Mouse (Mus musculus): ENCODE measurements at regions not wholly inside any gene's neighbourhood (a gene's known extent, or its start where the extent isn't known, plus 50 kb on each side); places are given as distances from the start of the nearest gene placed in this dataset.

DNA sequence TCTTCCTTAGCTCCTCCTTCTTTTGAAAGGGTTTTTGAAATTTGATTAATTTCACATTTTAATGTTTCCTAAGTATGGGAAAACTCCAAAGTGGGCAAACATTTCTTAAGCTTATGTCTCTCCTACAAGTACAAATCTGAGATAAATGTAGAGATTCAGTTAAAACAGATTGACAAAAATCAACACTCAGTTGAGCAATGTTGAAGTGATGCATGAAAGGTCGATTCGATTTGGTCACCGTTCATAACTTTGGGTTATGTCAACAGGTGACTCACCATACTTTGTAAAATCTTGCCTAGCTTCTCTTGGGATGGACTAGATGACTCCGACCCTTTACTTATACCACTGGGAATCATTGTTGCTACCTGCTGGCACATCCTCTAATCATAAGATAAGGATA lies 157.7 kb upstream of the Nr2f2 start:
- TF ChIP-seq CTCF (IDR thresholded peaks at IDR 0.05; ENCODE audit: low read depth, low read length) (no peak), EP300 (IDR thresholded peaks at IDR 0.05; ENCODE audit: insufficient read depth, low read depth, low read length) (no peak), POLR2A (IDR thresholded peaks at IDR 0.05; ENCODE audit: insufficient read depth, low read length) (no peak)

Measured in ES-Bruce4 (cell line).